Mouse (Mus musculus): ENCODE results near the gene Olfr112. TPM values are rescaled to one million over a fixed set of nuclear protein-coding genes. Genes with fewer than 3 reads are reported as not detected.
"Not testable (repeated sequence)": the region's sequence is repeated elsewhere in the genome, so short reads cannot be mapped to it uniquely, and the experiment has no call there.

Olfr112 gene
- not detected in 2 replicates for polyA plus RNA-seq (2012; rRNA removed)

DNA sequence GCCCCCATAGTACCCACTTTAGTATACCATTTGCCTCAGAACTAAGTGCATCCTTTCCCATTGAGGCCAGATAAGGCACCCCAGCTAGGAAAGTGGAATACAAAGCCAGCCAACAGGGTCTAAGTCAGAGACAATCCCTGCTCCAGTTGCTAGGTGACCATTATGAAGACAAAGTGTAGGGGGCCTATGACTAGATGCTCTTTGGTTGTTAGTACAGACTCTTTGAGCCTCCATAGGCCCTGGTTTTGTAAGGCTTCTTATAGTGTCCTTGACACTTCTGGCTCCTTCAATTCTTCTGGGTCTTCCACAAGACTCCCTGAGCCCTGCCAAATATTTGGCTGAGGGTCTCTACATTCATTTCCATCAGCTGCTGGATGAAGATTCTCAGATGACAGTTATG, at the start of gene Olfr112:
TSS of gene Olfr112 (minus strand) at position 101 of the 400 bp plus-strand sequence.
- no peak within 1 kb of the TSS for H3K4me3 ChIP-seq (ENCODE audit: insufficient read depth, low read length)
- no peaks in the 10 kb centered on the region for H3K4me1 ChIP-seq (ENCODE audit: control insufficient read depth, insufficient read depth, low read length)
- TF ChIP-seq CTCF (IDR thresholded peaks at IDR 0.05; ENCODE audit: extremely low read depth, insufficient read depth, low read length) = no peak
- no peak for TF ChIP-seq POLR2A (IDR thresholded peaks at IDR 0.05; ENCODE audit: extremely low read depth, insufficient read depth, low read length)
- H3K27ac ChIP-seq (ENCODE audit: insufficient read depth, low read length) = no peak within 1 kb of the TSS

DNA sequence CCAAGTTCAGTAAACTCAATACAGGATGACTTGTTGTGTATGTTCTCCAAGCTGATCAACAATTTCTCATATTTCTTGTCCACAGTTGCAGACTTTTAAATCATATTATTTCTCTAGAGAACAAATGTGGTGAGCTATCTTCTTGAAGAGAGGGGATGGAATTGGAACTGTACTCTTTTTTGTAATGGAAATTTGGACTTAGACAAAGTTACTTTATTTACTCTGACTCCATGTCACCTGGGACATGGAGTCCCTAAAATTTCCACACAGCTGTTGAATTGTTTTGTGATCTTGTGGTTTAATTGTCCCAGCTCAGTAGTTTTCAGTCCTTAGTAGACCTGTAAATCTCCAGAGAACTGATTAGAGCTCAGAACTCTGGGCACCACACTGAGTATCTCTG, 23.4 kb upstream of the Olfr112 start, which contains the start of gene Olfr114:
TSS of gene Olfr114 (minus strand) at position 101 of the 400 bp plus-strand sequence.
- H3K4me1 ChIP-seq (ENCODE audit: control insufficient read depth, insufficient read depth, low read length) = no peaks in the 10 kb centered on the region
- no peak within 1 kb of the TSS for H3K27ac ChIP-seq (ENCODE audit: insufficient read depth, low read length)
- no peak within 1 kb of the TSS for H3K4me3 ChIP-seq (ENCODE audit: insufficient read depth, low read length)
- TF ChIP-seq POLR2A (IDR thresholded peaks at IDR 0.05; ENCODE audit: extremely low read depth, insufficient read depth, low read length) (no peak), CTCF (IDR thresholded peaks at IDR 0.05; ENCODE audit: extremely low read depth, insufficient read depth, low read length) (no peak)

DNA sequence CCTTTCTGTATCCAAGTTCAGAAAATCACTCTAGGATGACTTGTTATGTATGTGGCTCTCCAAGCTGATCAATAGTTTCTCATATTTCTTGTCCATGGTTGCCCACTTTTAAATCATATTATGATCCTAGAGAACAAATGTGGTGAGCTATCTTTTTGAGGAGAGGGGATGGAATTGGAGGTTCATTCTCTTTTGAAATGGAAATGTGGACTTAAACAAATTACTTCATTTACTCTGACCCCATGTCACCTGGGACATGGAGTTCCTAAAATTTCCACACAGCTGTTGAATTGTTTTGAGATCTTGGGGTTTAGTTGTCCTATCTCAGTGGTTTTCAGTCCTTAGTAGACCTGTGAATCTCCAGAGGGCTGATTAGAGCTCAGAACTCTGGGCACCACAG, 8.3 kb upstream of the Olfr112 start, which contains the start of gene Olfr113:
TSS of gene Olfr113 (minus strand) at position 101 of the 400 bp plus-strand sequence.
- H3K27ac ChIP-seq (ENCODE audit: insufficient read depth, low read length) = no peak within 1 kb of the TSS
- TF ChIP-seq POLR2A (IDR thresholded peaks at IDR 0.05; ENCODE audit: extremely low read depth, insufficient read depth, low read length) (no peak), CTCF (IDR thresholded peaks at IDR 0.05; ENCODE audit: extremely low read depth, insufficient read depth, low read length) (no peak)
- no peaks in the 10 kb centered on the region for H3K4me1 ChIP-seq (ENCODE audit: control insufficient read depth, insufficient read depth, low read length)
- no peak within 1 kb of the TSS for H3K4me3 ChIP-seq (ENCODE audit: insufficient read depth, low read length)

DNA sequence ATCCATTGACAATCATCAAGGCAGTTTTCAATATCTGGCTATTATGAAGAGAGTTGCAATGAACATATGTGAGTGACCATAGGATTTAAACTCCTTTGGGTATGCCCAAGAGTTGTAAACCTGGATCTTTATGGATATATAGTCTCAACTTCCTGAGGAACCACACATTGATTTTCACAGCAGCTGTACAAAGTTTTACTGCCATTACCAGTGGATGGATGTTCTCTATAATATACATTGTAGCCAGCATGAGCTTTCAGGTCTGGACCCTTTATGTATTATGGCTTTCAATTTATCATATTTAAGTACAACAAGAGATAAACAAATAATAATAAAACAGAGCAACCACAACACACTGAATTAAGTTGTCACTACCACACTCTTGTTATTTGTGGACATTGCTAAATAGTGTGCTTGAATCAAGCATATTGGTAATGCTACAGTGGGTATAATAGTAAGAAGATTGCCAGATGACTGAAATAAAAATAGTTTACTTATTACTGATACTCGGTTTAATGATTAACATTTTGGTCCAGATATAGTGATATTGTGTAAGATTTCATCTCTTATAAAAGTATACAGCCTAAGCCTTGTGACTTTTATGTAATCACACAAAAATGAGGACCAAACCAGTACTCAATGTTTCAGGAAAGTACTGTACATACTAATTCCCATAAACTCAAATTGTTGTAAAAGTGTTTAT, 10.2 kb downstream of the Olfr112 start:
- H3K4me3 ChIP-seq (ENCODE audit: insufficient read depth, low read length) = no peak overlapping the region
- no peaks in the 10 kb centered on the region for H3K4me1 ChIP-seq (ENCODE audit: control insufficient read depth, insufficient read depth, low read length)
- H3K27ac ChIP-seq (ENCODE audit: insufficient read depth, low read length) = no peak overlapping the region
- no peak for TF ChIP-seq POLR2A (IDR thresholded peaks at IDR 0.05; ENCODE audit: extremely low read depth, insufficient read depth, low read length)
- TF ChIP-seq CTCF (IDR thresholded peaks at IDR 0.05; ENCODE audit: extremely low read depth, insufficient read depth, low read length) = no peak

DNA sequence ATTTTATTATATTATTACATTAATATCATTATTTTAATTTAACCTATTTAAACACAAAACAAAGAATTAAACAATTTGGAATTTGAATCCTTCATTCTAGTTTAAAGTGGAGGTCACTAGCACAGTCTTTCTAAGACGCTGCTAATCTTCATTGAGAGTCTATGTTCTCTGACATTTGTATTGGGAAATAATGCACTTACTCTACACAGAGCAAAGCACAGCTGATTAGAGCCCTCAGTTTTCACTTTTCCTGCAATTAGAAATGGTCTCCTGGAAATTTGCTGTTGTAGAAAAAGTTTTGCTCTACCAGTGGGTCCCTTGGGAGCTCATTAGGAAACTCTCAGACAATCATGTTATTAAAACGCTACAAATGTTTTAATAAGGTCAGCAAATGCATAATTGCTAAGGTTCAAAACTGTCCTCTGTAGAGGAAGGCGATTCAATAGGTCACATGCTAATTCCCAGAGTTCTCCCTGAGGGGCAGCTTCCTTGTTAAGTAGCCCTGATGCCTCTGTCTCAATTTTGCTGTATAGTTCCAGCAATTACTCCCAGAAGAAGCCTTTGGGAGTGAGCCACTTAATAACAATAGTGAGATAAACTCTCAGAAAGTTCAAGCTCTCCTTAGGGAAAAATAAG, 25.3 kb downstream of the Olfr112 start:
- no peaks in the 10 kb centered on the region for H3K4me1 ChIP-seq (ENCODE audit: control insufficient read depth, insufficient read depth, low read length)
- H3K27ac ChIP-seq (ENCODE audit: insufficient read depth, low read length) = no peak overlapping the region
- no peak for TF ChIP-seq POLR2A (IDR thresholded peaks at IDR 0.05; ENCODE audit: extremely low read depth, insufficient read depth, low read length)
- TF ChIP-seq CTCF (IDR thresholded peaks at IDR 0.05; ENCODE audit: extremely low read depth, insufficient read depth, low read length) = no peak
- no peak overlapping the region for H3K4me3 ChIP-seq (ENCODE audit: insufficient read depth, low read length)

DNA sequence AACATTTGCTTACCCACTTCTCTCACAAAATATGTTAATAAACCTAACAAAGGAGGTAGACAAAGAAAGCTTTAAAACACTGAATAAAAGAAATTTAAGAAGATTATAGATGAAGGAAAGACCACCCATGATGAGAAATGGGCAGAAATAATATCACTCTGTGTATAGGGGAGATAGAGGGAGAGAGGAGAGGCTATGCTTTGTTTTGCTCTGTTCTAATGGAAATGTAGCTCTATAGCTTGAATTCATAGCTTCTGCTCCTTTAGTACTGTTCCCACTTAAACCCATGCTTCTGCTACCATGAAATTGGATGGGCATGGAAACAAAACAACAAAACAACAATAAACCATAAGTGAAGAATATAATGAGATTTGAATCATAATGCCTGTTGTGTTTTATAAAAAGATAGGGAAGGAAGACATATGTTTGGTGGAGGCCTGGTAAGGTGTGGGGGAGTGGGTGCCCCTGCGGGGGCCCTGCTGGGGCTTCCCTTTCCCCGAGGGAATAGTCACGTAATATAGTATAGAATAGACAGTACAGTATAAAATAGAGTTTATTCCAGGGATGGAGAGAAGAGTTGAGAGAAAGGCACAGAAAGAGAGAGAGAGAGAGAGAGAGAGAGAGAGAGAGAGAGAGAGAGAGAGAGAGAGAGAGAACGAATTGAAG, 27.7 kb downstream of the Olfr112 start:
- H3K4me3 ChIP-seq (ENCODE audit: insufficient read depth, low read length) = no peak overlapping the region
- H3K27ac ChIP-seq (ENCODE audit: insufficient read depth, low read length) = no peak overlapping the region
- no peak for TF ChIP-seq POLR2A (IDR thresholded peaks at IDR 0.05; ENCODE audit: extremely low read depth, insufficient read depth, low read length)
- H3K4me1 ChIP-seq (ENCODE audit: control insufficient read depth, insufficient read depth, low read length) = no peaks in the 10 kb centered on the region

DNA sequence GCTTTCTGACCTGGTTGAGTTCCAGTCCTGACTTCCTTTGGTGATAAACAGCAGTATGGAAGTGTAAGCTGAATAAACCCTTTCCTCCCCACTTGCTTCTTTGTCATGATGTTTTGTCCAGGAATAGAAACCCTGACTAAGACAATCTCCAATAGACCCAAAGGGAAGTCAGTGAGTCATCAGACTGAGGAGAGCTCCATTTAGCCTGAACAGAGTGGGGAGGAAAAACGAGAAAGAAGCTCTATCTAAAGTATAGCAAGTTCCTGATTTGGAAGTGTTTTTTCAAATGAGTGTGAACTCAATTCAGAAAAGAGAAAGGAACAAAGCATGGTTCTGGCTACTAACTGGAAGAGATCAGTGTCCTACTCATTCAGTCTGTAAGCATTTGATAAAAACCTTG, 30.8 kb downstream of the Olfr112 start:
- H3K27ac ChIP-seq (ENCODE audit: insufficient read depth, low read length); H3K4me3 ChIP-seq (ENCODE audit: insufficient read depth, low read length); H3K4me1 ChIP-seq (ENCODE audit: control insufficient read depth, insufficient read depth, low read length): not testable (repeated sequence)

DNA sequence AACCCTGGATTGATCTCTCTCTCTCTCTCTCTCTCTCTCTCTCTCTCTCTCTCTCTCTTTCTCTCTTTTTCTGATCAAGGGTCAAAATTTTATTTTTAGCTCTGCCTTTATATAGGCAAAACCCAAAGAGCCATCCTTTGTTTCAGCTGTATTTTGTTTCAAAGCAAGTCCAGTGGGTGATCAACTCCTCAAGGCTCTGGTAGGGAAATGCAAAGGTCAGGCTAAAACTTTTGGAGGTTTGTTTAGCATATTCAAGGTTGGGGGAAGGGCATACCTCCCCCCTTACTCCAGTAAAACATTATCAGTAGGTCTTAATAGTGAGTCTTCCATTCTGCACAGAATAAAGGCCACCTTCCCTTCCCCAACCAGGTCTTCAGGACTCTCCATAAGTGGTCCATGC, 34.1 kb downstream of the Olfr112 start:
- Histone ChIP-seq H3K4me3 (ENCODE audit: insufficient read depth, low read length) (no peak overlapping the region), H3K4me1 (ENCODE audit: control insufficient read depth, insufficient read depth, low read length) (no peaks in the 10 kb centered on the region), H3K27ac (ENCODE audit: insufficient read depth, low read length) (no peak overlapping the region)
- TF ChIP-seq POLR2A (IDR thresholded peaks at IDR 0.05; ENCODE audit: extremely low read depth, insufficient read depth, low read length) = no peak
- no peak for TF ChIP-seq CTCF (IDR thresholded peaks at IDR 0.05; ENCODE audit: extremely low read depth, insufficient read depth, low read length)

DNA sequence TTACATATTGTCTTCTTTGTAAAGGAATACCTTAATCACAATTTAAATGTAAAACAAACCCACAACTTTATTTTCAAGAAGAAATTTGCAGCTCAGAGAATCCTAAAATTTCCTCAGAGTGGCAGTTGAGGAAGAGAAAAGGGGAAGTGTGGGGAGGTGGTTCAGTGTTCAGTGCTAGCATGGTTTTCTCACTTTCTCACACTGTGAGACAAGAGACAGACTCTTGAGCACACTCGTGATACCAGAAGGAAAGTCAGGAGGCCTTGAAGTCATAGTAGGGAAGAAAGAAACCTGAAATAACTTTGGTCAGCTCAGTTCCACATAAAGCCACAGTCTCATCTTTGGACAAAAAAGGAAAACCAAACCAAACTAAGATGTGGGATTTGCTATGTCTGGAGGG, 43.8 kb downstream of the Olfr112 start:
- not testable (repeated sequence) for H3K4me1 ChIP-seq (ENCODE audit: control insufficient read depth, insufficient read depth, low read length); H3K4me3 ChIP-seq (ENCODE audit: insufficient read depth, low read length); H3K27ac ChIP-seq (ENCODE audit: insufficient read depth, low read length)

DNA sequence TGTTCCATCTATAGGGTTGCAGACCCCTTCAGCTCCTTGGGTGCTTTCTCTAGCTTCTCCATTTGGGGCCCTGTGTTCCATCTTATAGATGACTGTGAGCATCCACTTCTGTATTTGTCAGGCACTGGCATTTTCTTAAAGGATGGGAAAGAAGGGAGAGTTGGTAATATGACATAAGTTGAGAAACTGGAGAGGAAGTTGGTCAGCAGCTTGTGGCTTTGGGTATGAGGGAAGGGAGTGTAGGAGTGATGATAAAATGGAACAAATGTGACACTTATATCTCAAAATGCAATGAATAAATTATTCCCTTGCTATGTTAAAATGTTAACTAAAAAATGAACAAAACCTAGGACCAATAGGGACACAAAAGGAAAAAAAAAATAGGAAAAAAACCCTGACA, 44.6 kb downstream of the Olfr112 start:
- not testable (repeated sequence) for H3K27ac ChIP-seq (ENCODE audit: insufficient read depth, low read length); H3K4me1 ChIP-seq (ENCODE audit: control insufficient read depth, insufficient read depth, low read length); H3K4me3 ChIP-seq (ENCODE audit: insufficient read depth, low read length)

Other genes starting within 250 kb of the Olfr112 start
- gene Olfr103, start 229.8 kb downstream of the Olfr112 start, polyA plus RNA-seq (2012; rRNA removed) = not detected in 2 replicates
- not detected in 2 replicates for gene Olfr104-ps, start 209.9 kb downstream of the Olfr112 start, polyA plus RNA-seq (2012; rRNA removed)
- gene Olfr105-ps, start 190.4 kb downstream of the Olfr112 start, polyA plus RNA-seq (2012; rRNA removed) = not detected in 2 replicates
- gene Olfr106-ps, start 179.1 kb downstream of the Olfr112 start, polyA plus RNA-seq (2012; rRNA removed) = not detected in 2 replicates
- gene Olfr107, start 170.2 kb downstream of the Olfr112 start, polyA plus RNA-seq (2012; rRNA removed) = not detected in 2 replicates
- not detected in 2 replicates for gene Olfr108, start 124.0 kb downstream of the Olfr112 start, polyA plus RNA-seq (2012; rRNA removed)
- gene Olfr109, start 110.5 kb downstream of the Olfr112 start, polyA plus RNA-seq (2012; rRNA removed) = not detected in 2 replicates
- not detected in 2 replicates for gene H2-M2, start 85.9 kb downstream of the Olfr112 start, polyA plus RNA-seq (2012; rRNA removed)
- gene Olfr110, start 77.0 kb downstream of the Olfr112 start, polyA plus RNA-seq (2012; rRNA removed) = 0.15 and 0.19 TPM in 2 replicates
- 0.15 and 0.42 TPM in 2 replicates for gene Olfr111, start 61.4 kb downstream of the Olfr112 start, polyA plus RNA-seq (2012; rRNA removed)
- gene Olfr113, start 8.2 kb upstream of the Olfr112 start, polyA plus RNA-seq (2012; rRNA removed) = not detected in 2 replicates
- gene Olfr114, start 23.3 kb upstream of the Olfr112 start, polyA plus RNA-seq (2012; rRNA removed) = not detected in 2 replicates
- gene Olfr115, start 57.7 kb upstream of the Olfr112 start, polyA plus RNA-seq (2012; rRNA removed) = not detected in 2 replicates
- not detected in 2 replicates for gene Olfr116, start 57.7 kb upstream of the Olfr112 start, polyA plus RNA-seq (2012; rRNA removed)
- gene Olfr117, start 94.3 kb upstream of the Olfr112 start, polyA plus RNA-seq (2012; rRNA removed) = not detected in 2 replicates
- not detected in 2 replicates for gene Olfr118, start 97.5 kb upstream of the Olfr112 start, polyA plus RNA-seq (2012; rRNA removed)
- gene Olfr119, start 127.1 kb upstream of the Olfr112 start, polyA plus RNA-seq (2012; rRNA removed) = not detected in 2 replicates
- gene Olfr120, start 152.4 kb upstream of the Olfr112 start, polyA plus RNA-seq (2012; rRNA removed) = not detected in 2 replicates
- gene Olfr121, start 179.4 kb upstream of the Olfr112 start, polyA plus RNA-seq (2012; rRNA removed) = not detected in 2 replicates
- not detected in 2 replicates for gene Olfr122, start 199.2 kb upstream of the Olfr112 start, polyA plus RNA-seq (2012; rRNA removed)
- not detected in 2 replicates for gene Olfr123, start 224.1 kb upstream of the Olfr112 start, polyA plus RNA-seq (2012; rRNA removed)
- gene Olfr124, start 230.4 kb upstream of the Olfr112 start, polyA plus RNA-seq (2012; rRNA removed) = not detected in 2 replicates